ENCODE assay signal across 10 mouse cellular contexts in the genomic region with DNA sequence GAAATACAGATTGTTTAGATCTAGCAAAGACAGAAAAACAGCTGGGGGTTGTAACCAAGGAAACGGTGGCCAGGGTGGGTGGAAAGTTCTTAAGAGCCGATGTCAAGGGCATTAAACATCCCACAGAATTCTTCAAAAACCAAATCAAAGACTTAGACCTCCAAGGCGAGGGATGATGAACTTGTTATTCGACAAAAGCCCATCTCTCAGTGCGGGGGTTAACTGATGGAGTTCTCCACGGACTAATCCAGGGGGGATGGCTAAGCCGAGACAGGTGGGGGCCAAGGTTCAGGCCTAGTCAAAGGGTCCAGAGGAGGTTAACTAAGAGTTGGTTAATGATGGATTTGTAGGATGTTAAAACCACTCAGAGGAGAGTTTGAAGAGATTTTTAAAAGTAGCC. TPM values are rescaled to one million over a fixed set of nuclear protein-coding genes. Genes with fewer than 3 reads are reported as not detected.
DNase-seq lines count a peak whose midpoint lies in the region; ATAC-seq lines count a peak whose summit lies in the region.
"Had no signal": no experiment of that assay in that cellular context is flagged by ENCODE, and none has a peak within 500 bp of the region (broad histone marks: within the 10 kb centered on the region; RNA-seq: fewer than 3 reads in every experiment).

No protein-coding gene starts in this region.

- H3K27ac ChIP-seq in heart, embryonic 15.5 days: peak overlapping the region; percentile 33; the same call in 1 of the 2 replicates
- H3K27ac ChIP-seq in hindbrain, embryonic 11.5 days (ENCODE audit: low read depth, low read length): no peak overlapping the region
- no peak overlapping the region for H3K27ac ChIP-seq in midbrain, embryonic 10.5 days (replicated peaks)

- intact Hi-C loops in heart, postnatal 25 days (cut with DNase I): loop anchor here (5.0 to 10.0 kb wide), 3 partner anchors 126 to 199 kb away; partner anchors contain the start of genes Cnot8 and Olfr331

- peaks cover 27% of the 10 kb centered on the region for H3K4me1 ChIP-seq in heart, embryonic 15.5 days (replicated peaks)
- H3K4me1 ChIP-seq in hindbrain, embryonic 11.5 days (replicated peaks; ENCODE audit: control insufficient read depth, insufficient read depth, low read length): no peaks in the 10 kb centered on the region
- H3K4me1 ChIP-seq in midbrain, embryonic 10.5 days: peaks cover 37% of the 10 kb centered on the region

- no peak overlapping the region for H3K9ac ChIP-seq in heart, embryonic 15.5 days
- no peak overlapping the region for H3K9ac ChIP-seq in hindbrain, embryonic 11.5 days (ENCODE audit: low read depth, low read length)

- no peaks in the 10 kb centered on the region for H3K9me3 ChIP-seq in heart, embryonic 15.5 days (replicated peaks)
- no peaks in the 10 kb centered on the region for H3K9me3 ChIP-seq in hindbrain, embryonic 11.5 days (ENCODE audit: control insufficient read depth, low read length)
- H3K9me3 ChIP-seq in midbrain, embryonic 10.5 days (replicated peaks): no peaks in the 10 kb centered on the region

- 42% methylated on average over 7 of the region's 7 CpGs for WGBS in heart, embryonic 15.5 days
- WGBS in hindbrain, embryonic 11.5 days: 18% methylated on average over 7 of the region's 7 CpGs
- WGBS in midbrain, embryonic 10.5 days: 17% methylated on average over 7 of the region's 7 CpGs

- peak overlapping the region; percentile 14 for H3K4me3 ChIP-seq in heart, embryonic 15.5 days
- no peak overlapping the region for H3K4me3 ChIP-seq in hindbrain, embryonic 11.5 days (ENCODE audit: low read depth, low read length)
- peak overlapping the region; percentile 67 for H3K4me3 ChIP-seq in midbrain, embryonic 10.5 days

- DNase-seq in heart, postnatal 25 days (ENCODE audit: low spot score): no peak
- DNase-seq in embryo, embryonic 10 days (ENCODE audit: low spot score): peak; percentile 9
- DNase-seq in hindbrain, embryonic 11.5 days (ENCODE audit: low spot score): peak; percentile 36
- DNase-seq in midbrain, embryonic 10.5 days (ENCODE audit: low spot score): peak; percentile 46
- no peak for DNase-seq in adrenal gland, adult 18-20 months (ENCODE audit: low spot score in 2 of 2)
- no peak for DNase-seq in MN1 (ENCODE audit: low spot score)
- no peak for DNase-seq in layer of hippocampus, adult 11-12 months (ENCODE audit: low spot score)
- DNase-seq: layer of hippocampus, adult 9-11 months had no signal

- H3K36me3 ChIP-seq in heart, embryonic 15.5 days: no peaks in the 10 kb centered on the region
- H3K36me3 ChIP-seq in hindbrain, embryonic 11.5 days (ENCODE audit: control insufficient read depth, insufficient read depth, low read length): no peaks in the 10 kb centered on the region
- H3K36me3 ChIP-seq in midbrain, embryonic 10.5 days: no peaks in the 10 kb centered on the region

- H3K4me2 ChIP-seq in heart, embryonic 15.5 days: peak overlapping the region; percentile 43
- no peak overlapping the region; the same call in 1 of the 2 replicates for H3K4me2 ChIP-seq in hindbrain, embryonic 11.5 days (replicated peaks; ENCODE audit: low read depth, low read length)

- H3K27me3 ChIP-seq in heart, embryonic 15.5 days: no peaks in the 10 kb centered on the region
- no peaks in the 10 kb centered on the region for H3K27me3 ChIP-seq in hindbrain, embryonic 11.5 days (ENCODE audit: control insufficient read depth, insufficient read depth, low read length)
- H3K27me3 ChIP-seq in midbrain, embryonic 10.5 days (ENCODE audit: low read depth, poor library complexity, severe bottlenecking): 0 out of 2 replicates have a peak, but pooled peaks cover 3% of the 10 kb centered on the region

- ATAC-seq in heart, embryonic 15.5 days (replicated peaks; ENCODE audit: insufficient number of reproducible peaks, insufficient read depth, low FRiP score, low read depth): no peak
- ATAC-seq in hindbrain, embryonic 11.5 days (ENCODE audit: low FRiP score): no peak

RNA-seq across cellular contexts. Expression of gene Zfp692, which starts 3.3 kb away (rescaled TPM):
- 12.1 and 15.9 TPM in 2 replicates for polyA plus RNA-seq in heart, embryonic 15.5 days (2015; fragmentation: Nextera tagmentation; extraction: Ambion mirVana)
- 1 to 10 TPM; 3.7 to 4.1 TPM for total RNA-seq in heart, postnatal 25 days (2021)
- polyA plus RNA-seq in hindbrain, embryonic 11.5 days (2014; fragmentation: Nextera tagmentation; extraction: Ambion mirVana): 12.5 and 15.5 TPM in 2 replicates
- polyA plus RNA-seq in midbrain, embryonic 10.5 days (2016; fragmentation: Nextera tagmentation; extraction: Ambion mirVana): 25.9 and 26.8 TPM in 2 replicates
- total RNA-seq in adrenal gland, adult 18-20 months (2021): 10 to 100 TPM; 10.5 to 11.9 TPM

RNA-seq across cellular contexts. Expression of gene Zfp672, which starts 26.5 kb away (rescaled TPM):
- polyA plus RNA-seq in heart, embryonic 15.5 days (2015; fragmentation: Nextera tagmentation; extraction: Ambion mirVana): 31.6 and 33.1 TPM in 2 replicates
- 10 to 100 TPM; 42.9 to 43.5 TPM for total RNA-seq in heart, postnatal 25 days (2021)
- polyA plus RNA-seq in hindbrain, embryonic 11.5 days (2014; fragmentation: Nextera tagmentation; extraction: Ambion mirVana): 26.1 and 28.9 TPM in 2 replicates
- 25.1 and 29.2 TPM in 2 replicates for polyA plus RNA-seq in midbrain, embryonic 10.5 days (2016; fragmentation: Nextera tagmentation; extraction: Ambion mirVana)
- 10 to 100 TPM; 48.7 to 58.7 TPM for total RNA-seq in adrenal gland, adult 18-20 months (2021)

RNA-seq across cellular contexts. Expression of gene Sh3bp5l, which starts 26.9 kb away (rescaled TPM):
- polyA plus RNA-seq in heart, embryonic 15.5 days (2015; fragmentation: Nextera tagmentation; extraction: Ambion mirVana): 27.6 and 29.9 TPM in 2 replicates
- 10 to 100 TPM; 33.7 to 35.1 TPM for total RNA-seq in heart, postnatal 25 days (2021)
- polyA plus RNA-seq in hindbrain, embryonic 11.5 days (2014; fragmentation: Nextera tagmentation; extraction: Ambion mirVana): 23.4 and 27.7 TPM in 2 replicates
- 46.3 and 53.4 TPM in 2 replicates for polyA plus RNA-seq in midbrain, embryonic 10.5 days (2016; fragmentation: Nextera tagmentation; extraction: Ambion mirVana)
- 10 to 100 TPM; 38.5 to 39.3 TPM for total RNA-seq in adrenal gland, adult 18-20 months (2021)

RNA-seq across cellular contexts. Expression of gene 4930438A08Rik, which starts 29.0 kb away (rescaled TPM):
- polyA plus RNA-seq in heart, embryonic 15.5 days (2015; fragmentation: Nextera tagmentation; extraction: Ambion mirVana): not detected in 2 replicates
- not detected for total RNA-seq in heart, postnatal 25 days (2021)
- not detected in 2 replicates for polyA plus RNA-seq in hindbrain, embryonic 11.5 days (2014; fragmentation: Nextera tagmentation; extraction: Ambion mirVana)
- polyA plus RNA-seq in midbrain, embryonic 10.5 days (2016; fragmentation: Nextera tagmentation; extraction: Ambion mirVana): not detected in 2 replicates
- total RNA-seq in adrenal gland, adult 18-20 months (2021): not detected
- polyA plus RNA-seq: cortical plate, adult 2 months had no signal

Comparison
In these comparisons a context has a peak if more than half of its experiments do, and no peak if none do; other contexts are left out.
1. DNase-seq: peak in embryo, embryonic 10 days (single experiment), hindbrain, embryonic 11.5 days (single experiment) and midbrain, embryonic 10.5 days (single experiment); none in heart, postnatal 25 days (single experiment), adrenal gland, adult 18-20 months (0 of 2), MN1 (single experiment) and layer of hippocampus, adult 11-12 months (single experiment).